Mouse (Mus musculus): Measurements from ENCODE around the gene Hopx. TPM values are rescaled to one million over a fixed set of nuclear protein-coding genes. Genes with fewer than 3 reads are reported as not detected.

Gene Hopx
- total RNA-seq, 1 experiment: 4.9 TPM

- Histone ChIP-seq H3K9ac (ENCODE audit: insufficient read depth, low read depth, low read length, poor library complexity, severe bottlenecking) (no peak overlapping the region), H3K27ac (ENCODE audit: insufficient read depth, low read depth, low read length, poor library complexity, severe bottlenecking) (no peak overlapping the region), H3K4me1 (ENCODE audit: control insufficient read depth in 2 of 2, insufficient read depth in 2 of 2, low read length in 2 of 2, poor library complexity in 1 of 2) (no peaks in the 10 kb centered on the region), H3K4me3 (ENCODE audit: insufficient read depth in 1 of 2, low read depth in 1 of 2, low read length in 2 of 2, poor library complexity in 1 of 2, severe bottlenecking in 1 of 2) (no peak overlapping the region), H3K36me3 (ENCODE audit: control insufficient read depth, insufficient read depth, low read length, poor library complexity, severe bottlenecking) (no peaks in the 10 kb centered on the region), H3K9me3 (ENCODE audit: control insufficient read depth, insufficient read depth, low read depth, low read length) (no peaks in the 10 kb centered on the region)
- in situ Hi-C loops (cut with MboI; ENCODE audit: low sequenced_read_pairs in 2 of 2, unreplicated experiment in 2 of 2): no loop called here
- no peak for DNase-seq (ENCODE audit: low read depth, low spot score)
- TF ChIP-seq MAFK (IDR thresholded peaks at IDR 0.05; ENCODE audit: insufficient read depth, low read depth, low read length) (no peak), ZNF384 (IDR thresholded peaks at IDR 0.05; ENCODE audit: low read depth, low read length) (no peak), HCFC1 (IDR thresholded peaks at IDR 0.05; ENCODE audit: borderline replicate concordance, insufficient read depth, low read length) (no peak), CHD2 (IDR thresholded peaks at IDR 0.05; ENCODE audit: low read depth, low read length) (no peak), ZC3H11A (IDR thresholded peaks at IDR 0.05; ENCODE audit: borderline replicate concordance, low read depth, low read length) (no peak)
Measured at GRCm38 (mm10) chr5:77067321-77067720, 47.6 kb downstream of the Hopx start.

GRCm38 (mm10) chr5:77061372-77062038 is 53.4 kb downstream of the Hopx start:
- Histone ChIP-seq H3K27ac (ENCODE audit: insufficient read depth, low read depth, low read length, poor library complexity, severe bottlenecking) (no peak overlapping the region), H3K4me1 (ENCODE audit: control insufficient read depth in 2 of 2, insufficient read depth in 2 of 2, low read length in 2 of 2, poor library complexity in 1 of 2) (peaks cover 1 to 2% of the 10 kb centered on the region in 2 experiments; a peak in 2 of 4 replicates), H3K4me3 (ENCODE audit: insufficient read depth in 1 of 2, low read depth in 1 of 2, low read length in 2 of 2, poor library complexity in 1 of 2, severe bottlenecking in 1 of 2) (peak overlapping the region in 1 of 2 experiments; percentile 46; a peak in 1 of 4 replicates), H3K36me3 (ENCODE audit: control insufficient read depth, insufficient read depth, low read length, poor library complexity, severe bottlenecking) (no peaks in the 10 kb centered on the region), H3K9me3 (ENCODE audit: control insufficient read depth, insufficient read depth, low read depth, low read length) (no peaks in the 10 kb centered on the region), H3K9ac (ENCODE audit: insufficient read depth, low read depth, low read length, poor library complexity, severe bottlenecking) (0 out of 2 replicates have a peak overlapping the region, but pooled peaks have one; percentile 52)
- in situ Hi-C loops (cut with MboI; ENCODE audit: low sequenced_read_pairs in 2 of 2, unreplicated experiment in 2 of 2): no loop called here
- peak; percentile 47 for DNase-seq (ENCODE audit: low read depth, low spot score)
- TF ChIP-seq MAFK (IDR thresholded peaks at IDR 0.05; ENCODE audit: insufficient read depth, low read depth, low read length) (no peak), ZC3H11A (IDR thresholded peaks at IDR 0.05; ENCODE audit: borderline replicate concordance, low read depth, low read length) (peak; percentile 52; the same call in 1 of the 2 replicates)

GRCm38 (mm10) chr5:77060363-77060762 is 54.6 kb downstream of the Hopx start:
- Histone ChIP-seq H3K4me1 (ENCODE audit: control insufficient read depth in 2 of 2, insufficient read depth in 2 of 2, low read length in 2 of 2, poor library complexity in 1 of 2) (peaks cover 1 to 2% of the 10 kb centered on the region in 2 experiments; a peak in 2 of 4 replicates), H3K9ac (ENCODE audit: insufficient read depth, low read depth, low read length, poor library complexity, severe bottlenecking) (no peak overlapping the region), H3K4me3 (ENCODE audit: insufficient read depth in 1 of 2, low read depth in 1 of 2, low read length in 2 of 2, poor library complexity in 1 of 2, severe bottlenecking in 1 of 2) (no peak overlapping the region), H3K9me3 (ENCODE audit: control insufficient read depth, insufficient read depth, low read depth, low read length) (no peaks in the 10 kb centered on the region), H3K36me3 (ENCODE audit: control insufficient read depth, insufficient read depth, low read length, poor library complexity, severe bottlenecking) (no peaks in the 10 kb centered on the region), H3K27ac (ENCODE audit: insufficient read depth, low read depth, low read length, poor library complexity, severe bottlenecking) (no peak overlapping the region)
- in situ Hi-C loops (cut with MboI; ENCODE audit: low sequenced_read_pairs in 2 of 2, unreplicated experiment in 2 of 2): no loop called here
- DNase-seq (ENCODE audit: low read depth, low spot score): no peak
- TF ChIP-seq MAFK (IDR thresholded peaks at IDR 0.05; ENCODE audit: insufficient read depth, low read depth, low read length): no peak
- TF ChIP-seq HCFC1 (IDR thresholded peaks at IDR 0.05; ENCODE audit: borderline replicate concordance, insufficient read depth, low read length): no peak
- TF ChIP-seq ZC3H11A (IDR thresholded peaks at IDR 0.05; ENCODE audit: borderline replicate concordance, low read depth, low read length): no peak
- TF ChIP-seq CHD2 (IDR thresholded peaks at IDR 0.05; ENCODE audit: low read depth, low read length): no peak
- no peak for TF ChIP-seq ZNF384 (IDR thresholded peaks at IDR 0.05; ENCODE audit: low read depth, low read length)

GRCm38 (mm10) chr5:77056881-77057440 is 58.0 kb downstream of the Hopx start:
- H3K9ac ChIP-seq (ENCODE audit: insufficient read depth, low read depth, low read length, poor library complexity, severe bottlenecking): no peak overlapping the region
- no peaks in the 10 kb centered on the region for H3K9me3 ChIP-seq (ENCODE audit: control insufficient read depth, insufficient read depth, low read depth, low read length)
- H3K36me3 ChIP-seq (ENCODE audit: control insufficient read depth, insufficient read depth, low read length, poor library complexity, severe bottlenecking): no peaks in the 10 kb centered on the region
- peaks cover 1 to 2% of the 10 kb centered on the region in 2 experiments; a peak in 2 of 4 replicates for H3K4me1 ChIP-seq (ENCODE audit: control insufficient read depth in 2 of 2, insufficient read depth in 2 of 2, low read length in 2 of 2, poor library complexity in 1 of 2)
- in situ Hi-C loops (cut with MboI; ENCODE audit: low sequenced_read_pairs in 2 of 2, unreplicated experiment in 2 of 2): no loop called here
- DNase-seq (ENCODE audit: low read depth, low spot score): no peak
- no peak overlapping the region for H3K4me3 ChIP-seq (ENCODE audit: insufficient read depth in 1 of 2, low read depth in 1 of 2, low read length in 2 of 2, poor library complexity in 1 of 2, severe bottlenecking in 1 of 2)
- H3K27ac ChIP-seq (ENCODE audit: insufficient read depth, low read depth, low read length, poor library complexity, severe bottlenecking): no peak overlapping the region
- no peak for TF ChIP-seq ZC3H11A (IDR thresholded peaks at IDR 0.05; ENCODE audit: borderline replicate concordance, low read depth, low read length)
- TF ChIP-seq HCFC1 (IDR thresholded peaks at IDR 0.05; ENCODE audit: borderline replicate concordance, insufficient read depth, low read length): no peak
- TF ChIP-seq CHD2 (IDR thresholded peaks at IDR 0.05; ENCODE audit: low read depth, low read length): no peak
- no peak for TF ChIP-seq MAFK (IDR thresholded peaks at IDR 0.05; ENCODE audit: insufficient read depth, low read depth, low read length)
- TF ChIP-seq ZNF384 (IDR thresholded peaks at IDR 0.05; ENCODE audit: low read depth, low read length): no peak

All from ES-E14 (cell line).